Mouse (Mus musculus): ENCODE measurements around the gene Adamts12. TPM values are rescaled to one million over a fixed set of nuclear protein-coding genes. Genes with fewer than 3 reads are reported as not detected.

Adamts12 gene
- total and polyA plus RNA-seq, 2 experiments from 2014 or later, result 0.58 to 5.4 TPM

GRCm38 (mm10) chr15:11287780-11288179 lies 223.2 kb downstream of the Adamts12 start:
- no peak overlapping the region for H3K4me3 ChIP-seq (ENCODE audit: low read depth, low read length)
- no peaks in the 10 kb centered on the region for H3K27me3 ChIP-seq (ENCODE audit: insufficient read depth, low read length)
- ATAC-seq (no peak), DNase-seq (no peak)
- H3K9ac ChIP-seq, result no peak overlapping the region
- 77% methylated on average over 3 of the region's 3 CpGs for WGBS
- no peak overlapping the region for H3K4me2 ChIP-seq (ENCODE audit: low read depth)
- TF ChIP-seq CTCF (IDR thresholded peaks at IDR 0.05; ENCODE audit: low read depth), result no peak
- no peaks in the 10 kb centered on the region for H3K9me3 ChIP-seq (ENCODE audit: low read length)
- H3K36me3 ChIP-seq (ENCODE audit: insufficient read depth), result no peaks in the 10 kb centered on the region
- no peak overlapping the region for H3K27ac ChIP-seq (ENCODE audit: low read depth, low read length)
- H3K4me1 ChIP-seq (ENCODE audit: insufficient read depth), result no peaks in the 10 kb centered on the region

GRCm38 (mm10) chr15:11292246-11292645 lies 227.7 kb downstream of the Adamts12 start:
- WGBS, result 74% methylated on average over 5 of the region's 5 CpGs
- Histone ChIP-seq H3K4me1 (ENCODE audit: insufficient read depth) (no peaks in the 10 kb centered on the region), H3K4me2 (ENCODE audit: low read depth) (no peak overlapping the region), H3K4me3 (ENCODE audit: low read depth, low read length) (no peak overlapping the region), H3K36me3 (ENCODE audit: insufficient read depth) (no peaks in the 10 kb centered on the region), H3K9ac (no peak overlapping the region), H3K27ac (ENCODE audit: low read depth, low read length) (no peak overlapping the region), H3K27me3 (ENCODE audit: insufficient read depth, low read length) (no peaks in the 10 kb centered on the region), H3K9me3 (ENCODE audit: low read length) (no peaks in the 10 kb centered on the region)
- DNase-seq (no peak), ATAC-seq (no peak)
- no peak for TF ChIP-seq CTCF (IDR thresholded peaks at IDR 0.05; ENCODE audit: low read depth)

GRCm38 (mm10) chr15:11295016-11295415 lies 230.4 kb downstream of the Adamts12 start:
- Histone ChIP-seq H3K4me1 (ENCODE audit: insufficient read depth) (no peaks in the 10 kb centered on the region), H3K4me3 (ENCODE audit: low read depth, low read length) (no peak overlapping the region), H3K9me3 (ENCODE audit: low read length) (no peaks in the 10 kb centered on the region), H3K27me3 (ENCODE audit: insufficient read depth, low read length) (no peaks in the 10 kb centered on the region), H3K27ac (ENCODE audit: low read depth, low read length) (no peak overlapping the region), H3K36me3 (ENCODE audit: insufficient read depth) (no peaks in the 10 kb centered on the region), H3K4me2 (ENCODE audit: low read depth) (no peak overlapping the region), H3K9ac (no peak overlapping the region)
- no peak for TF ChIP-seq CTCF (IDR thresholded peaks at IDR 0.05; ENCODE audit: low read depth)
- 48% methylated on average over 6 of the region's 6 CpGs for WGBS
- DNase-seq (peak; percentile 14), ATAC-seq (peak; percentile 43; the same call in 1 of the 2 replicates)

- Histone ChIP-seq H3K27me3 (ENCODE audit: insufficient read depth, low read length) (no peaks in the 10 kb centered on the region), H3K27ac (ENCODE audit: low read depth, low read length) (no peak overlapping the region), H3K4me2 (ENCODE audit: low read depth) (no peak overlapping the region), H3K36me3 (ENCODE audit: insufficient read depth) (no peaks in the 10 kb centered on the region), H3K9me3 (ENCODE audit: low read length) (no peaks in the 10 kb centered on the region), H3K4me1 (ENCODE audit: insufficient read depth) (no peaks in the 10 kb centered on the region), H3K4me3 (ENCODE audit: low read depth, low read length) (no peak overlapping the region), H3K9ac (no peak overlapping the region)
- peak; percentile 74 for ATAC-seq
- no peak for TF ChIP-seq CTCF (IDR thresholded peaks at IDR 0.05; ENCODE audit: low read depth)
- DNase-seq, result no peak
- 28% methylated on average over 4 of the region's 4 CpGs for WGBS
These were observed 233.4 kb downstream of the Adamts12 start for GRCm38 (mm10) chr15:11297960-11298359.

- H3K9me3 ChIP-seq (ENCODE audit: low read length), result no peaks in the 10 kb centered on the region
- H3K4me3 ChIP-seq (ENCODE audit: low read depth, low read length), result no peak overlapping the region
- ATAC-seq (no peak), DNase-seq (no peak)
- H3K4me1 ChIP-seq (ENCODE audit: insufficient read depth), result no peaks in the 10 kb centered on the region
- H3K4me2 ChIP-seq (ENCODE audit: low read depth), result no peak overlapping the region
- H3K27ac ChIP-seq (ENCODE audit: low read depth, low read length), result no peak overlapping the region
- 48% methylated on average over 3 of the region's 3 CpGs for WGBS
- no peak overlapping the region for H3K9ac ChIP-seq
- no peaks in the 10 kb centered on the region for H3K27me3 ChIP-seq (ENCODE audit: insufficient read depth, low read length)
- H3K36me3 ChIP-seq (ENCODE audit: insufficient read depth), result no peaks in the 10 kb centered on the region
- no peak for TF ChIP-seq CTCF (IDR thresholded peaks at IDR 0.05; ENCODE audit: low read depth)
These were observed 252.5 kb downstream of the Adamts12 start for GRCm38 (mm10) chr15:11317077-11317476.

- Histone ChIP-seq H3K4me1 (ENCODE audit: insufficient read depth) (no peaks in the 10 kb centered on the region), H3K4me3 (ENCODE audit: low read depth, low read length) (no peak overlapping the region), H3K27ac (ENCODE audit: low read depth, low read length) (no peak overlapping the region), H3K27me3 (ENCODE audit: insufficient read depth, low read length) (no peaks in the 10 kb centered on the region), H3K9me3 (ENCODE audit: low read length) (no peaks in the 10 kb centered on the region), H3K4me2 (ENCODE audit: low read depth) (no peak overlapping the region), H3K36me3 (ENCODE audit: insufficient read depth) (no peaks in the 10 kb centered on the region), H3K9ac (no peak overlapping the region)
- ATAC-seq (no peak), DNase-seq (peak; percentile 46)
- 31% methylated on average over 8 of the region's 8 CpGs for WGBS
- peak; percentile 73 for TF ChIP-seq CTCF (IDR thresholded peaks at IDR 0.05; ENCODE audit: low read depth)
These were observed 255.9 kb downstream of the Adamts12 start for GRCm38 (mm10) chr15:11320481-11320880.

- Histone ChIP-seq H3K4me2 (ENCODE audit: low read depth) (no peak overlapping the region), H3K9ac (no peak overlapping the region), H3K4me1 (ENCODE audit: insufficient read depth) (no peaks in the 10 kb centered on the region), H3K4me3 (ENCODE audit: low read depth, low read length) (no peak overlapping the region), H3K9me3 (ENCODE audit: low read length) (no peaks in the 10 kb centered on the region), H3K36me3 (ENCODE audit: insufficient read depth) (no peaks in the 10 kb centered on the region), H3K27me3 (ENCODE audit: insufficient read depth, low read length) (no peaks in the 10 kb centered on the region), H3K27ac (ENCODE audit: low read depth, low read length) (no peak overlapping the region)
- WGBS, result 38% methylated on average over 7 of the region's 7 CpGs
- ATAC-seq (peak; percentile 94), DNase-seq (peak; percentile 49)
- no peak for TF ChIP-seq CTCF (IDR thresholded peaks at IDR 0.05; ENCODE audit: low read depth)
These were observed 275.0 kb downstream of the Adamts12 start for GRCm38 (mm10) chr15:11339467-11340180.
